Mouse (Mus musculus): ENCODE data around the gene Pigr. TPM values are rescaled to one million over a fixed set of nuclear protein-coding genes. Genes with fewer than 3 reads are reported as not detected.

Gene Pigr
- polyA plus RNA-seq, 1 experiment from 2014 or later: 0.13 TPM

DNA sequence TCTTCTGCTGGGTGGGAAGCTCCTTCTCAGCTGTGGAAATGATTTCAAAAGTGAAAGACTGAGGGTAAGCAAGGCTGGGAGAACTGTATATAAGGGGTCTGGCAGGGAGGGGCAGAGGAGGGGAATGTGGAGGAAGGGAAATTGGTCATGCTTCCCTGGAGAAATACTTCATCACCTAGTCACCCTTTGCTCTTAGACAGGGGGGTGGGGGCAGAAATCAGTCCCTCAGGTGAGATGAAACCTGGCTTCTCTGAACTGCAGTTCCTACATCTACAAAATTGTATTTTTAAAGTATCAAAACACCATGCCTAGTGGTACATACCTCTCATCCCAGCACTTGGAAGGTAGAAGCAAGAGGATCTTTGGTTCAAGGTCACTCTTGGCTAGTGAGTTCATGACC is 60.9 kb downstream of the Pigr start, which contains the start of gene Il24:
Gene Il24, minus strand, starts transcription at position 101 of the 400 bp plus-strand sequence.
- Histone ChIP-seq H3K27ac (no peak within 1 kb of the TSS), H3K9ac (no peak within 1 kb of the TSS), H3K4me2 (no peak within 1 kb of the TSS), H3K4me3 (replicated peaks) (no peak within 1 kb of the TSS), H3K27me3 (peaks cover 15% of the 10 kb centered on the region; the same call in 1 of the 2 replicates), H3K9me3 (replicated peaks) (no peaks in the 10 kb centered on the region), H3K4me1 (replicated peaks) (no peaks in the 10 kb centered on the region), H3K36me3 (no peaks in the 10 kb centered on the region)
- DNase-seq: no peak
- no peak for ATAC-seq (ENCODE audit: low read depth)

DNA sequence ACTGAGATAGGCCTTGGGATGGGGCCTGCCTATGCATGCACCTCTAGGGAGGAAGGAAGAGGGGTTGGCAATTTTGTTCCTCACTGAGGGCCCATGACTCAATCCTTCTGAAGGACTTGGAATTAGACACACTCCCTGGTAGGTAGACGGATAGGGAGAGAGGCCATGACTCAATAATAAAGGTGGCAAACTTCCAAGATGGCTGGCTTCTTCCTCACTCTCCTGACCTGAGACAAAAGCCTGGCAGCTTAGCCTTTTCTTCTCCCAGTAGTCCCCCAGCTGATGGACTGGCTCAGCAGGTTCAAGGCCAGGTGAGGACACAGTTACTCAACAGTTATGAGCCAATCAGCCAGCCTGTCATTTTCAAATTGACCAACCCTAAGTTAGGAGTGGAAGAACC is 66.0 kb downstream of the Pigr start:
- no peak for ATAC-seq (ENCODE audit: low read depth)
- DNase-seq: no peak
- Histone ChIP-seq H3K9ac (no peak overlapping the region), H3K27ac (no peak overlapping the region), H3K27me3 (no peaks in the 10 kb centered on the region), H3K4me1 (replicated peaks) (no peaks in the 10 kb centered on the region), H3K36me3 (no peaks in the 10 kb centered on the region), H3K4me2 (no peak overlapping the region), H3K4me3 (replicated peaks) (no peak overlapping the region), H3K9me3 (replicated peaks) (no peaks in the 10 kb centered on the region)
- WGBS (ENCODE audit: insufficient replicate concordance): 61% methylated on average over 1 of the region's 1 CpGs

DNA sequence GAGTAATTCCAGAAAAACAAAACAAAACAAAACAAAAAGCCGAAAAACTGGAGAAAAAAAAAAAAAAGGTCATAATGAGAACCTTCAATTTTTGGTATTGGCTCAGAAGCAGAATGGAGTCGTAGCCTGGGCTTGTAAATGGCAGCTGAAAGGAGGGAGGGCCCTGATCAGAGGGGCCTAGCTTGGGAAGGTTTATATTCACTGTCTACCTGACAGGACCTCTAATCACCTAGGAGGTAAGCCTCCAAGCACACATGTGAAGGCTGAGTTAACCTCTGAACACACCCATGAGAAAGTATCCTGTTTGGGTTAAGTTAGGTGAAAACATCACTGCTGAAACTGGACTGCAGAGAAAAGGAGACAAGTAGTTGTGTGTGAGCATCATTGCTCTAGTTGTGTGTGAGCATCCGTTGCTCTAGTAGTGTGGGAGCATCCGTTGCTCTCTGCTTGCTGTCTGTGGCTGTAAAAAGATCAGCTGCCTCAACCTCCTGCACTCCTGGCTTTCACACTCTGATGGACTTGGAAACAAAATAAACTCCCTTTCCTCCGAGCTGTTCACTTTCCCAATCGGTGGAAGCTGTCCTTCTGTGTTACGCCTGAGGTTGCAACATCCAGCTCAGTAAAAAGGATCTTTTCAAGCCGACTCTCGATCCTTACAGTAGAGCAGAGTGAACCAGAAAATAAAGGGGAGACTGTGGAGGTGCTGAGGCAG is 67.0 kb downstream of the Pigr start:
- Histone ChIP-seq H3K9ac (no peak overlapping the region), H3K4me1 (replicated peaks) (no peaks in the 10 kb centered on the region), H3K9me3 (replicated peaks) (no peaks in the 10 kb centered on the region), H3K36me3 (no peaks in the 10 kb centered on the region), H3K4me3 (replicated peaks) (no peak overlapping the region), H3K27me3 (no peaks in the 10 kb centered on the region), H3K27ac (no peak overlapping the region), H3K4me2 (no peak overlapping the region)
- WGBS (ENCODE audit: insufficient replicate concordance): 59% methylated on average over 9 of the region's 9 CpGs
- no peak for DNase-seq
- ATAC-seq (ENCODE audit: low read depth): no peak

DNA sequence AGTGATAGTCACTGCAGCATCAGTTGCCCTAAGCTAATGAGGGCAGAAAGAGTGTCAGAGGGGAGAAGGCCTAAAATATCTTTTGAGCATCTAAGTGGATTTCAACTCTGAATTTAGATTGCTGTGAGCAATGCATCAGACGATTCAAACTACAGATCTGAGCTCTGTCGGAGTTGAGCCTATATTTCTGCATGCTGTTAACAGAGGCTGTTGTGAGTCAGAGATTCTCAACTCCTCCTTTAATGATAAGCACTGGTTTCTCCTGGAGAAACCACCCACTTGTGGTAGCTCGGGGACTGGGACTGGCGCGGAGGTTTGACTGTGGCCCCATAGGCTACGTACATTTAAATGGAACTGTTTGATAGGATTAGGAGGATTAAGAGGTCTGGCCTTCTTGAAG is 68.0 kb downstream of the Pigr start:
- ATAC-seq (ENCODE audit: low read depth) (no peak), DNase-seq (no peak)
- no peak overlapping the region for H3K4me3 ChIP-seq (replicated peaks)
- no peaks in the 10 kb centered on the region for H3K4me1 ChIP-seq (replicated peaks)
- no peaks in the 10 kb centered on the region for H3K36me3 ChIP-seq
- whole genome bisulfite sequencing (ENCODE audit: insufficient replicate concordance): 56% methylated on average over 6 of the region's 6 CpGs
- no peaks in the 10 kb centered on the region for H3K9me3 ChIP-seq (replicated peaks)
- no peak overlapping the region for H3K27ac ChIP-seq
- H3K27me3 ChIP-seq: no peaks in the 10 kb centered on the region
- no peak overlapping the region for H3K9ac ChIP-seq
- H3K4me2 ChIP-seq: no peak overlapping the region

Other genes starting within 250 kb of the Pigr start
- not detected in 2 replicates for gene Zp3r, start 197.1 kb upstream of the Pigr start, polyA plus RNA-seq (2015; fragmentation: Nextera tagmentation; extraction: Ambion mirVana)
- 0.88 and 0.94 TPM in 2 replicates for gene C4bp, start 165.1 kb upstream of the Pigr start, polyA plus RNA-seq (2015; fragmentation: Nextera tagmentation; extraction: Ambion mirVana)
- not detected in 2 replicates for gene Gm29427, start 110.9 kb upstream of the Pigr start, polyA plus RNA-seq (2015; fragmentation: Nextera tagmentation; extraction: Ambion mirVana)
- gene Yod1, start 109.4 kb upstream of the Pigr start, polyA plus RNA-seq (2015; fragmentation: Nextera tagmentation; extraction: Ambion mirVana): 40.8 and 47.6 TPM in 2 replicates
- 4.5 and 5.4 TPM in 2 replicates for gene Pfkfb2, start 97.4 kb upstream of the Pigr start, polyA plus RNA-seq (2015; fragmentation: Nextera tagmentation; extraction: Ambion mirVana)
- 6.2 and 8.3 TPM in 2 replicates for gene AA986860, start 94.7 kb upstream of the Pigr start, polyA plus RNA-seq (2015; fragmentation: Nextera tagmentation; extraction: Ambion mirVana)
- not detected in 2 replicates for gene Fcamr, start 25.8 kb upstream of the Pigr start, polyA plus RNA-seq (2015; fragmentation: Nextera tagmentation; extraction: Ambion mirVana)
- not detected in 2 replicates for gene Fcmr, start 39.0 kb downstream of the Pigr start, polyA plus RNA-seq (2015; fragmentation: Nextera tagmentation; extraction: Ambion mirVana)
- not detected in 2 replicates for gene Il24, start 60.8 kb downstream of the Pigr start, polyA plus RNA-seq (2015; fragmentation: Nextera tagmentation; extraction: Ambion mirVana)
- gene Il20, start 84.8 kb downstream of the Pigr start, polyA plus RNA-seq (2015; fragmentation: Nextera tagmentation; extraction: Ambion mirVana): not detected in 2 replicates
- gene Il19, start 113.4 kb downstream of the Pigr start, polyA plus RNA-seq (2015; fragmentation: Nextera tagmentation; extraction: Ambion mirVana): not detected in 2 replicates
- not detected in 2 replicates for gene Il10, start 193.2 kb downstream of the Pigr start, polyA plus RNA-seq (2015; fragmentation: Nextera tagmentation; extraction: Ambion mirVana)